Mouse (Mus musculus): ENCODE results near the gene Epha4. TPM values are rescaled to one million over a fixed set of nuclear protein-coding genes. Genes with fewer than 3 reads are reported as not detected.

The Epha4 gene
- total and polyA plus RNA-seq, 3 experiments: 25.4 to 45.5 (median 28.4) TPM

DNA sequence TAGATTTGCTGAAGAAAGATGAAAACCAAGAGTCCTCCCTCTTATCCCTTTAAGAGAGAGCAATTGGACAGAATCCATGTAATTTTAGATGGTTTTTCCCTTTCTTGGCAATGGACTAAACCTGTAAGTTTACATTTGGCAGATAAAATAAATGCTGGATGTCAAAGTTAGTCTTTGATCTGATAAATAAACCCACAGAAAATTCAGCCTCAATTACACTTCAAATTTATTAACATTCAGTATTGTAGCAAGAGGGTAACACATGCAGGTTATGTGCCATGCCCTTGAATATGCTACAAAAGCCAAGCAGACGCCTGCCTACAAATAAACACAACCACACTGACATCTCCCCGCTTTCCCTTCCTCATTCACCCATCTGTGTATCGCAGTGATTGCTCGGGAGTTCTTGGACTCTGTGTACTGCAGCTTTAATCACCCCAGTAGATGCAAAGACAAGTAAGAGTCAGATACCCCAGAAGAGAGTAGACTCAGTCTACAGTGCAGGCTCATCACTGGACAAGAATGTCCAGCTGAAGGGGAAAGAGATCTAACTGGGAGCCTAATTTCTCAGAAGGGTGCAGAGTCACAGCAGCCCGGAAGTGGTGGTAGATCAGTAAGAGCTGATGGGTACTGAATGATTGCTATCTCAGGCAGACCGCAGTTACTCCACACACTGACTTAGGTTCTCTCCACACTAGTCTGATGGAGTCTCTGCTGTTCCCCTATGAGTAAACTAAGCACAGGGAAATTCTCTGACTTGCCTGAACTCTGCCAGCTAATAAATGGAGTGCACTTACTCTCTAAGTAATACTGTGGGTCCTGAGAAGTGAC, 29.9 kb downstream of the Epha4 start:
- DNase-seq: no peak
- Histone ChIP-seq H3K36me3 (ENCODE audit: control insufficient read depth, insufficient read depth, low read length) (no peaks in the 10 kb centered on the region), H3K79me2 (replicated peaks; ENCODE audit: control insufficient read depth, insufficient read depth, low read length) (0 out of 2 replicates have a peak, but pooled peaks cover 1% of the 10 kb centered on the region), H3K9ac (ENCODE audit: low read depth, low read length) (no peak overlapping the region), H3K4me3 (no peak overlapping the region), H3K27ac (no peak overlapping the region), H3K27me3 (ENCODE audit: control insufficient read depth, insufficient read depth, low read length) (no peaks in the 10 kb centered on the region), H3K4me1 (ENCODE audit: control insufficient read depth, insufficient read depth, low read length) (no peaks in the 10 kb centered on the region)
- 85% methylated on average over 6 of the region's 6 CpGs for whole genome bisulfite sequencing
- TF ChIP-seq EP300 (IDR thresholded peaks at IDR 0.05; ENCODE audit: insufficient read depth, low read depth, low read length): no peak
- no peak for TF ChIP-seq CTCF (IDR thresholded peaks at IDR 0.05)
- TF ChIP-seq POLR2A (IDR thresholded peaks at IDR 0.05; ENCODE audit: insufficient read depth, low read depth, low read length): no peak
- intact Hi-C loops (cut with DNase I): no loop called here

GRCm38 (mm10) chr1:77475808-77476413, 39.0 kb downstream of the Epha4 start:
- TF ChIP-seq EP300 (IDR thresholded peaks at IDR 0.05; ENCODE audit: insufficient read depth, low read depth, low read length): no peak
- no peak for TF ChIP-seq CTCF (IDR thresholded peaks at IDR 0.05)
- no peak for TF ChIP-seq POLR2A (IDR thresholded peaks at IDR 0.05; ENCODE audit: insufficient read depth, low read depth, low read length)
- 79% methylated on average over 3 of the region's 3 CpGs for WGBS
- Histone ChIP-seq H3K4me3 (no peak overlapping the region), H3K27me3 (ENCODE audit: control insufficient read depth, insufficient read depth, low read length) (no peaks in the 10 kb centered on the region), H3K4me1 (ENCODE audit: control insufficient read depth, insufficient read depth, low read length) (peaks cover 2% of the 10 kb centered on the region; the same call in 1 of the 2 replicates), H3K36me3 (ENCODE audit: control insufficient read depth, insufficient read depth, low read length) (no peaks in the 10 kb centered on the region), H3K79me2 (replicated peaks; ENCODE audit: control insufficient read depth, insufficient read depth, low read length) (no peaks in the 10 kb centered on the region), H3K9ac (ENCODE audit: low read depth, low read length) (no peak overlapping the region), H3K27ac (no peak overlapping the region)
- no peak for DNase-seq
- intact Hi-C loops (cut with DNase I): no loop called here

GRCm38 (mm10) chr1:77473446-77474376, 41.2 kb downstream of the Epha4 start:
- TF ChIP-seq CTCF (IDR thresholded peaks at IDR 0.05) (no peak), EP300 (IDR thresholded peaks at IDR 0.05; ENCODE audit: insufficient read depth, low read depth, low read length) (no peak), POLR2A (IDR thresholded peaks at IDR 0.05; ENCODE audit: insufficient read depth, low read depth, low read length) (no peak)
- WGBS: 73% methylated on average over 12 of the region's 12 CpGs
- H3K79me2 ChIP-seq (replicated peaks; ENCODE audit: control insufficient read depth, insufficient read depth, low read length): no peaks in the 10 kb centered on the region
- H3K27me3 ChIP-seq (ENCODE audit: control insufficient read depth, insufficient read depth, low read length): no peaks in the 10 kb centered on the region
- H3K4me3 ChIP-seq: no peak overlapping the region
- no peak overlapping the region for H3K9ac ChIP-seq (ENCODE audit: low read depth, low read length)
- H3K4me1 ChIP-seq (ENCODE audit: control insufficient read depth, insufficient read depth, low read length): peaks cover 2% of the 10 kb centered on the region; the same call in 1 of the 2 replicates
- no peak for DNase-seq
- H3K36me3 ChIP-seq (ENCODE audit: control insufficient read depth, insufficient read depth, low read length): no peaks in the 10 kb centered on the region; the same call in none of the 2 replicates
- intact Hi-C loops (cut with DNase I): no loop called here
- no peak overlapping the region for H3K27ac ChIP-seq

DNA sequence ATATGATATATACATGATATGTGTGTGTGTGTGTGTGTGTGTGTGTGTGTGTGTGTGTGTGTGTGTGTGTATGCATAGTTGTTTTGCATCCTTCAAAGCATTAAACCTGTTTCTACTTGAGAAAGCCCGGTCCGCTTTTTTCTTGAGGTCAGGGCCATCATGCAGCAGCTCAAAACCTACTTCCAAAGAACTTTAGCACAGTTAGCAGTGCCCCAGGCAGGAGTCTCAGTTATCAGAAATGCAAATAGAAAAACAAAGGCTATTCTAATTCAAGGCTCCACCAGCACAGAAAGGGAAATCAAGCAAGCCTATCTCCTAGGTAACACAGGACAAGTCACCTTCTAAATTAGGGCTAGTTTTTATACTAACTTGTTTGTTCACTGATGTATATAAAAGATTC, 42.3 kb downstream of the Epha4 start:
- H3K36me3 ChIP-seq (ENCODE audit: control insufficient read depth, insufficient read depth, low read length): no peaks in the 10 kb centered on the region; the same call in none of the 2 replicates
- no peaks in the 10 kb centered on the region for H3K27me3 ChIP-seq (ENCODE audit: control insufficient read depth, insufficient read depth, low read length)
- intact Hi-C loops (cut with DNase I): no loop called here
- H3K4me3 ChIP-seq: no peak overlapping the region
- H3K4me1 ChIP-seq (ENCODE audit: control insufficient read depth, insufficient read depth, low read length): peaks cover 2% of the 10 kb centered on the region; the same call in 1 of the 2 replicates
- WGBS: 93% methylated on average over 2 of the region's 2 CpGs
- no peak overlapping the region for H3K9ac ChIP-seq (ENCODE audit: low read depth, low read length)
- H3K79me2 ChIP-seq (replicated peaks; ENCODE audit: control insufficient read depth, insufficient read depth, low read length): no peaks in the 10 kb centered on the region
- TF ChIP-seq POLR2A (IDR thresholded peaks at IDR 0.05; ENCODE audit: insufficient read depth, low read depth, low read length) (no peak), EP300 (IDR thresholded peaks at IDR 0.05; ENCODE audit: insufficient read depth, low read depth, low read length) (no peak), CTCF (IDR thresholded peaks at IDR 0.05) (no peak)
- no peak for DNase-seq
- H3K27ac ChIP-seq: no peak overlapping the region

DNA sequence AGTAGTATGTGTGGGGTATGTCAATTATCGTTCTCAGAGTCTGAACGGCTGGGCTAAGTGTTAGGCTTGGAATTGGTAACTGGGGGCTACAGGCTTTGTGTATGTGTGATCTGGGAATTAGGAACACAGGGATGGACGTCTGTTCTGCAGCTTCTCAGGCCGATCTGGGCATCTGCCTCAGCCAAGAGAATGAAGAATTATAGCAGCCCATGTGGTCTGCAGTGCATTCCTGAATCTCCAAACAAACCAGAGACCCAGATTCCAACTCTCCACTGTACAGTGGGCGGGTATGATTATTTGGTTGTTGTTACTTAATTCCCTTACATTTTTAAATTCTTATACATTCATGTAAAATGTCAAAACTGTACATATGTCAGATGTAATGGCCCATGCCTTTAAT, 43.4 kb downstream of the Epha4 start:
- intact Hi-C loops (cut with DNase I): no loop called here
- H3K27ac ChIP-seq: no peak overlapping the region
- H3K4me1 ChIP-seq (ENCODE audit: control insufficient read depth, insufficient read depth, low read length): peaks cover 2% of the 10 kb centered on the region; the same call in 1 of the 2 replicates
- H3K36me3 ChIP-seq (ENCODE audit: control insufficient read depth, insufficient read depth, low read length): no peaks in the 10 kb centered on the region; the same call in none of the 2 replicates
- no peak for DNase-seq
- no peak overlapping the region for H3K9ac ChIP-seq (ENCODE audit: low read depth, low read length)
- TF ChIP-seq EP300 (IDR thresholded peaks at IDR 0.05; ENCODE audit: insufficient read depth, low read depth, low read length): no peak
- no peak for TF ChIP-seq POLR2A (IDR thresholded peaks at IDR 0.05; ENCODE audit: insufficient read depth, low read depth, low read length)
- TF ChIP-seq CTCF (IDR thresholded peaks at IDR 0.05): no peak
- WGBS: 63% methylated on average over 5 of the region's 5 CpGs
- no peaks in the 10 kb centered on the region for H3K79me2 ChIP-seq (replicated peaks; ENCODE audit: control insufficient read depth, insufficient read depth, low read length)
- H3K4me3 ChIP-seq: no peak overlapping the region
- no peaks in the 10 kb centered on the region for H3K27me3 ChIP-seq (ENCODE audit: control insufficient read depth, insufficient read depth, low read length)

Measured in heart, adult 2 months (tissue).